Mouse (Mus musculus) right cerebral cortex, adult 18-20 months (tissue): ENCODE measurements around the gene Col6a3.

Experiments used
- DNase-seq: peaks from one replicate; pipeline ENCODE4 v3.0.0; 2022; ENCODE audit warnings: mixed read lengths

Gene Col6a3

GRCm38 (mm10) chr1:90843836-90844235 lies at the start of gene Col6a3:
Gene Col6a3 (minus strand): TSS chr1:90843971.
- no peak for DNase-seq

GRCm38 (mm10) chr1:90885771-90886460 lies 42.1 kb upstream of the Col6a3 start:
- no peak for DNase-seq

- no peak for DNase-seq
These were observed 32.9 kb upstream of the Col6a3 start for GRCm38 (mm10) chr1:90876486-90877270.

- DNase-seq = no peak
These were observed 32.2 kb upstream of the Col6a3 start for GRCm38 (mm10) chr1:90875961-90876360.

- no peak for DNase-seq
These were observed 31.6 kb upstream of the Col6a3 start for GRCm38 (mm10) chr1:90875371-90875770.

- no peak for DNase-seq
These were observed 26.8 kb upstream of the Col6a3 start for GRCm38 (mm10) chr1:90870581-90870980.

GRCm38 (mm10) chr1:90866734-90867133 lies 23.0 kb upstream of the Col6a3 start:
- no peak for DNase-seq

GRCm38 (mm10) chr1:90855880-90856279 lies 12.1 kb upstream of the Col6a3 start:
- DNase-seq = no peak

GRCm38 (mm10) chr1:90849836-90850235 lies 6.1 kb upstream of the Col6a3 start:
- DNase-seq = peak; percentile 26

- no peak for DNase-seq
These were observed 1.4 kb upstream of the Col6a3 start for GRCm38 (mm10) chr1:90845206-90845605.

GRCm38 (mm10) chr1:90842789-90843587 lies 783 bp downstream of the Col6a3 start:
- DNase-seq = no peak

- DNase-seq = peak; percentile 60
These were observed 3.5 kb downstream of the Col6a3 start for GRCm38 (mm10) chr1:90840250-90840649.

GRCm38 (mm10) chr1:90838657-90839056 lies 5.1 kb downstream of the Col6a3 start:
- no peak for DNase-seq

GRCm38 (mm10) chr1:90838221-90838620 lies 5.5 kb downstream of the Col6a3 start:
- peak; percentile 87 for DNase-seq

- no peak for DNase-seq
These were observed 7.5 kb downstream of the Col6a3 start for GRCm38 (mm10) chr1:90836178-90836740.

- DNase-seq = no peak
These were observed 9.1 kb downstream of the Col6a3 start for GRCm38 (mm10) chr1:90834701-90835100.

GRCm38 (mm10) chr1:90830006-90830405 lies 13.8 kb downstream of the Col6a3 start:
- DNase-seq = no peak

GRCm38 (mm10) chr1:90813226-90813625 lies 30.5 kb downstream of the Col6a3 start:
- no peak for DNase-seq

- peak; percentile 12 for DNase-seq
These were observed 34.8 kb downstream of the Col6a3 start for GRCm38 (mm10) chr1:90808930-90809329.

GRCm38 (mm10) chr1:90803104-90803503 lies 40.7 kb downstream of the Col6a3 start:
- no peak for DNase-seq

GRCm38 (mm10) chr1:90801067-90801466 lies 42.7 kb downstream of the Col6a3 start:
- DNase-seq = no peak

- no peak for DNase-seq
These were observed 43.3 kb downstream of the Col6a3 start for GRCm38 (mm10) chr1:90800466-90800865.

- DNase-seq = peak; percentile 33
These were observed 46.4 kb downstream of the Col6a3 start for GRCm38 (mm10) chr1:90797276-90797891.
